Mouse (Mus musculus) cerebellum, adult 2 months (tissue): ENCODE measurements around the gene Tnni3k. TPM values are rescaled to one million over a fixed set of nuclear protein-coding genes. Genes with fewer than 3 reads are reported as not detected.

Experiments used
- DNase-seq, 2 experiments: peaks; one replicate each; pipeline ENCODE4 v3.0.0; 2021
- H3K27ac ChIP-seq: fragments of 200-500 bp; 2 replicates; pipeline ENCODE4 v1.5.1; 2012; ENCODE audit warnings: low read length, control low read depth, inconsistent platforms; ENCODE audit not compliant: insufficient read depth
- H3K27me3 ChIP-seq: fragments of 200-500 bp; 2 replicates; pipeline ENCODE4 v1.6.1; 2012; ENCODE audit warnings: inconsistent platforms, mild to moderate bottlenecking, low read length, moderate library complexity; ENCODE audit not compliant: control insufficient read depth, insufficient read depth
- H3K4me1 ChIP-seq: fragments of 200-500 bp; 2 replicates; pipeline ENCODE4 v1.6.1; 2011; ENCODE audit warnings: low read length; ENCODE audit not compliant: control insufficient read depth, insufficient read depth
- H3K4me3 ChIP-seq: fragments of 200-500 bp; replicated peaks from 2 replicates; pipeline ENCODE3; 2011; ENCODE audit warnings: mild to moderate bottlenecking, low read depth, low read length, control low read depth; ENCODE audit not compliant: insufficient read depth
- CTCF ChIP-seq: fragments of 200-500 bp; IDR thresholded peaks from 2 replicates; pipeline ENCODE4 v1.5.1; 2011; ENCODE audit warnings: low read depth, mild to moderate bottlenecking, control low read depth, low read length, moderate library complexity, borderline replicate concordance; ENCODE audit not compliant: insufficient read depth
- POLR2A ChIP-seq: fragments of 200-500 bp; IDR thresholded peaks from 2 replicates; pipeline ENCODE4 v1.6.1; 2011; ENCODE audit warnings: low read length, control low read depth, borderline replicate concordance; ENCODE audit not compliant: insufficient read depth
- WGBS: fragments of 180-500 bp; shearing (Covaris S2); methylation state at CpG from one replicate; pipeline ENCODE4 v1.1.7; 2018; 5-methylcytosine and 5-hydroxymethylcytosine counted together
- polyA plus RNA-seq: library from polyadenylated mRNA; depleted of rRNA; stranded (reverse); fragments of >200 nt; gene quantifications from 2 replicates; pipeline ENCODE4 v1.2.3, GENCODE M21; 2012

Tnni3k gene
- polyA plus RNA-seq, 1 experiment: 0.10 TPM

- no peak for TF ChIP-seq CTCF
- no peak for TF ChIP-seq POLR2A
- Histone ChIP-seq H3K27me3 (no peaks in the 10 kb centered on the region), H3K4me3 (no peak overlapping the region), H3K4me1 (no peaks in the 10 kb centered on the region), H3K27ac (no peak overlapping the region)
- 79% methylated on average over 1 of the region's 1 CpGs for WGBS
- DNase-seq: no peak
Measured at GRCm38 (mm10) chr3:154915566-154915965, 139.6 kb downstream of the Tnni3k start.

GRCm38 (mm10) chr3:154913641-154914040 is 141.6 kb downstream of the Tnni3k start:
- Histone ChIP-seq H3K27ac (no peak overlapping the region), H3K27me3 (no peaks in the 10 kb centered on the region), H3K4me3 (no peak overlapping the region), H3K4me1 (no peaks in the 10 kb centered on the region)
- TF ChIP-seq CTCF (no peak), POLR2A (no peak)
- WGBS: 36% methylated on average over 6 of the region's 6 CpGs
- no peak for DNase-seq

GRCm38 (mm10) chr3:154896737-154897136 is 158.5 kb downstream of the Tnni3k start:
- DNase-seq: no peak
- 74% methylated on average over 7 of the region's 7 CpGs for WGBS
- Histone ChIP-seq H3K4me1 (no peaks in the 10 kb centered on the region), H3K4me3 (no peak overlapping the region), H3K27ac (no peak overlapping the region), H3K27me3 (no peaks in the 10 kb centered on the region)
- TF ChIP-seq POLR2A (no peak), CTCF (peak; percentile 21; the same call in 1 of the 2 replicates)

GRCm38 (mm10) chr3:154893225-154893624 is 162.0 kb downstream of the Tnni3k start:
- 93% methylated on average over 3 of the region's 3 CpGs for WGBS
- Histone ChIP-seq H3K27me3 (no peaks in the 10 kb centered on the region), H3K4me3 (no peak overlapping the region), H3K4me1 (no peaks in the 10 kb centered on the region), H3K27ac (no peak overlapping the region)
- no peak for DNase-seq
- TF ChIP-seq CTCF (no peak), POLR2A (no peak)

- H3K4me3 ChIP-seq: no peak overlapping the region
- WGBS: 34% methylated on average over 5 of the region's 5 CpGs
- no peak for DNase-seq
- H3K27ac ChIP-seq: no peak overlapping the region
- H3K27me3 ChIP-seq: no peaks in the 10 kb centered on the region; the same call in 1 of the 2 replicates
- H3K4me1 ChIP-seq: no peaks in the 10 kb centered on the region
- TF ChIP-seq POLR2A (no peak), CTCF (no peak)
Measured at GRCm38 (mm10) chr3:154885452-154885851, 169.8 kb downstream of the Tnni3k start.

GRCm38 (mm10) chr3:154885048-154885447 is 170.2 kb downstream of the Tnni3k start:
- H3K4me3 ChIP-seq: no peak overlapping the region
- DNase-seq: no peak
- TF ChIP-seq POLR2A (no peak), CTCF (no peak)
- H3K27ac ChIP-seq: no peak overlapping the region
- no peaks in the 10 kb centered on the region; the same call in 1 of the 2 replicates for H3K27me3 ChIP-seq
- no peaks in the 10 kb centered on the region for H3K4me1 ChIP-seq
- WGBS: 71% methylated on average over 5 of the region's 5 CpGs

GRCm38 (mm10) chr3:154881428-154881986 is 173.7 kb downstream of the Tnni3k start:
- H3K27me3 ChIP-seq: no peaks in the 10 kb centered on the region; the same call in 1 of the 2 replicates
- H3K27ac ChIP-seq: no peak overlapping the region
- no peaks in the 10 kb centered on the region for H3K4me1 ChIP-seq
- no peak overlapping the region for H3K4me3 ChIP-seq
- no peak for DNase-seq
- 71% methylated on average over 2 of the region's 2 CpGs for WGBS
- TF ChIP-seq POLR2A: no peak
- no peak for TF ChIP-seq CTCF

GRCm38 (mm10) chr3:154880536-154880939 is 174.7 kb downstream of the Tnni3k start:
- WGBS: 23% methylated on average over 4 of the region's 4 CpGs

More at GRCm38 (mm10) chr3:154880536-154880939, 174.7 kb downstream of the Tnni3k start:
- Histone ChIP-seq H3K4me3 (no peak overlapping the region), H3K4me1 (no peaks in the 10 kb centered on the region), H3K27ac (no peak overlapping the region), H3K27me3 (no peaks in the 10 kb centered on the region; the same call in 1 of the 2 replicates)
- DNase-seq: no peak
- no peak for TF ChIP-seq POLR2A
- TF ChIP-seq CTCF: no peak
